Mouse (Mus musculus) ES-E14 (cell line): ENCODE measurements at regions not wholly inside any gene's neighbourhood (a gene's known extent, or its start where the extent isn't known, plus 50 kb on each side); places are given as distances from the start of the nearest gene placed in this dataset.

Experiments used
- HCFC1 ChIP-seq: IDR thresholded peaks from 2 replicates; pipeline ENCODE4 v1.6.1; 2012; ENCODE audit warnings: low read length, inconsistent platforms, borderline replicate concordance; ENCODE audit not compliant: insufficient read depth
- MAFK ChIP-seq: IDR thresholded peaks from 2 replicates; pipeline ENCODE4 v1.6.1; 2014; ENCODE audit warnings: mild to moderate bottlenecking, low read depth, low read length, inconsistent platforms; ENCODE audit not compliant: insufficient read depth
- ZNF384 ChIP-seq: IDR thresholded peaks from 2 replicates; pipeline ENCODE4 v1.6.1; 2012; ENCODE audit warnings: low read depth, low read length, inconsistent platforms

DNA sequence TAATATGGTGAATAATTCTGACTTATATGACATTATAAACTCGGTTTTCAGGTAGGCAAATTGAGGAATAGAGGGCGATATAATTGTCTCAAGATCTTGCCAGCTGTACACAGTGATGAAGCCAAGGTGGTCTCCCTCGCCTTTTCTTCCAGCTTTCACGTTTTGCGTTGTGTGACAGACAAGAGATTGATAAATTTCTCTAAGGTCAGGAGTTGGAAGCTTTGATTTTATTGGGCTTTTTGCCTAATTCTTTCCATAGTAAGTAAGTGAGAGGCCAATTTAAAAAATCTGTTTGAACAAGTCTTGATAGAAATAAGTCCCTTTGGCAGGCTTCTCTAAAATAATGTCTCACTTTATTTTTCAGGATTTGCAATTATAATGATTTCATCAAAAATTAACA lies 549.4 kb upstream of the Klhl1 start:
- TF ChIP-seq ZNF384 (no peak), HCFC1 (no peak), MAFK (no peak)
